Mouse (Mus musculus) olfactory bulb, adult 2 months (tissue): ENCODE measurements around the gene Fkbp15. TPM values are rescaled to one million over a fixed set of nuclear protein-coding genes. Genes with fewer than 3 reads are reported as not detected.

Experiments
- H3K27ac ChIP-seq: fragments of 200-500 bp; 2 replicates; pipeline ENCODE4 v1.5.1; 2012; ENCODE audit warnings: low read depth, low read length; ENCODE audit not compliant: insufficient read depth
- H3K4me1 ChIP-seq: fragments of 200-500 bp; 2 replicates; pipeline ENCODE4 v1.6.1; 2012; ENCODE audit warnings: low read length; ENCODE audit not compliant: control insufficient read depth, insufficient read depth
- H3K4me3 ChIP-seq: fragments of 200-500 bp; 2 replicates; pipeline ENCODE4 v1.5.1; 2012; ENCODE audit warnings: mild to moderate bottlenecking, low read depth, low read length, moderate library complexity; ENCODE audit not compliant: insufficient read depth
- CTCF ChIP-seq: fragments of 200-500 bp; IDR thresholded peaks from 2 replicates; pipeline ENCODE4 v1.5.1; 2012; ENCODE audit warnings: low read depth, mild to moderate bottlenecking, low read length, moderate library complexity; ENCODE audit not compliant: insufficient read depth
- POLR2A ChIP-seq: fragments of 200-500 bp; IDR thresholded peaks from 2 replicates; pipeline ENCODE4 v1.6.1; 2012; ENCODE audit warnings: mild to moderate bottlenecking, low read depth, low read length, moderate library complexity; ENCODE audit not compliant: insufficient read depth
- WGBS: fragments of 180-500 bp; shearing (Covaris S2); methylation state at CpG from one replicate; pipeline ENCODE4 v1.1.7; 2018; 5-methylcytosine and 5-hydroxymethylcytosine counted together
- polyA plus RNA-seq: library from polyadenylated mRNA; stranded (reverse); fragments of >200 nt; gene quantifications from 2 replicates; pipeline ENCODE4 v1.2.4, GENCODE M21; 2012; ENCODE audit warnings: low replicate concordance; ENCODE audit not compliant: missing spikeins, insufficient read depth, insufficient read length

Fkbp15 gene
- polyA plus RNA-seq, 1 experiment = not detected

DNA sequence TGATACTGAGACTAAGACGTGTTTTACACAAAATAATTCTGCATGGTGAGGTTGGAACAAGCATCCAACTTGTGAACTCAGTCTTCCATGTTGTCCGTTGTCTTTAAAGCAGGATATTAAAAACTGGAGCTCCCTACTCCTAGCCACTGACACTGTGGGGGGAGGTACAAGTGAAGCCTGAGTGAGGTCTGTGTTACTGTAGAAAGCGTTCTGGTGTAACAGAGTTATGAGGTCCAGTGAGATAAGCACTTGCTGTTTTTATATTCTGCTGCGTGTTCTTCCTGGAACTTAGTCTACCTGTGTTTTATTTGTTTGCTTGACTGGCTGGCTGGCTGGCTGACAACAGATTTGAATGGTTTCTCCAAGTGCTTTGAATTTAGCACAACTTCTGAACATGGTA is 14.0 kb upstream of the Fkbp15 start:
- TF ChIP-seq CTCF (no peak), POLR2A (no peak)

GRCm38 (mm10) chr4:62373668-62374067 is 13.3 kb upstream of the Fkbp15 start:
- 87% methylated on average over 7 of the region's 7 CpGs for WGBS
- H3K4me3 ChIP-seq = no peak overlapping the region
- TF ChIP-seq CTCF (no peak), POLR2A (no peak)
- H3K4me1 ChIP-seq = no peaks in the 10 kb centered on the region
- H3K27ac ChIP-seq = no peak overlapping the region

More for the DNA sequence above, 14.0 kb upstream of the Fkbp15 start:
- 56% methylated on average over 4 of the region's 4 CpGs for WGBS
- Histone ChIP-seq H3K4me1 (no peaks in the 10 kb centered on the region), H3K27ac (no peak overlapping the region), H3K4me3 (no peak overlapping the region)

DNA sequence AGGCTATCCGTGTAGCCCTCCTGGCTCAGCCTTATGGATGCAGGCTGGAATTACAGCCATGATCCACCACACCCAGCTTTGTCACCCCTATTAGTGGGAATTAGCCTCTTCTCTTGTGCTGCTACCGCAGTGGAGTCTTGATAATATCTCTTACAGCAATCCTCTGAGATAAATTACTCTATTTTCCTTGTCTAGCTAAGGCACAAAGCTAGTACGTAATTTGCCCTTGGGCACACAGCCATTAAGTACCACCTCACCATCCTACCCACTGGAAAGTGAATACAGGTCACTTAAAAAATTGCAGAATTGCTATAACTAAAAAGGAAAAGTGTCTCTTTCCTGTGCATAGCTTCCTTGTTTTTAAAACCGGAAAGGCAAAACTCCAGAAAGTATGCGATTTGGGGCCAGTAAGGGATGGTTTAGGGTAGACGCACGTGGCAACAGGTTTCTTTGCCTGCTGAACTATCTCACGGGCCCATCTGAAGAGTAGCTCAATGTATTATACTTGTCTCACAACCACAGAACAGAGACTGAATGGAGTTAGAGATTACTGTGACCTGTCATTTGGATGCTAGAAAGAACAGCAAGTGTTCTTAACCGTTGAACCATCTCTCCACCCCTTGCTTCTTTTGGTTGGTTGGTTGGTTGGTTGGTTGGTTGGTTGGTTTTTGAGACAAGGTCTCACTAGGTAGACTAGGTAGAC is 12.6 kb upstream of the Fkbp15 start:
- Histone ChIP-seq H3K4me3 (no peak overlapping the region), H3K27ac (no peak overlapping the region), H3K4me1 (no peaks in the 10 kb centered on the region)
- TF ChIP-seq CTCF = no peak
- TF ChIP-seq POLR2A = no peak
- WGBS = 75% methylated on average over 9 of the region's 9 CpGs

DNA sequence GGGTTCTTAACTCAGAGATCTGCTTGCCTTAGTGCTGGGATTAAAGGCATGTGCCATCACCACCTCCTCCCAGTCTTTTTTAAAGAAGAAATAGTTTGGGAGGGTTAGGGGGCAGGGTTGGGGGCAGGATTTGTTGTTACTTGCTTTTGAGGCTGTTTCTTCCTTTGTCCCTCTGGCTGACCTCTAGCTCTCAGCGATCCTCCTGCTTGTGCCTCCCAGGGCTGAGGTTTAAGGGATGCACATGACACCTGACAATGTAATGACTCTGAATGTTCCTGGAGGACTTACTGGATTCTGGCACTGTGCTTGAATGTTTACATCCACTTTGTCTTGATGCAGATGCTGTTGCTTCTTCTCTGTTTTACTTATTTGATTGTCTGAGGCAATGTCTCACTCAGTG is 12.1 kb upstream of the Fkbp15 start:
- no peak overlapping the region for H3K27ac ChIP-seq
- no peak overlapping the region for H3K4me3 ChIP-seq
- WGBS = 14% methylated on average over 1 of the region's 1 CpGs
- TF ChIP-seq CTCF = no peak
- TF ChIP-seq POLR2A = no peak
- no peaks in the 10 kb centered on the region for H3K4me1 ChIP-seq

GRCm38 (mm10) chr4:62369091-62369490 is 8.7 kb upstream of the Fkbp15 start:
- no peak for TF ChIP-seq CTCF
- Histone ChIP-seq H3K4me1 (0 out of 2 replicates have a peak, but pooled peaks cover 2% of the 10 kb centered on the region), H3K27ac (no peak overlapping the region), H3K4me3 (no peak overlapping the region)
- WGBS = 80% methylated on average over 3 of the region's 3 CpGs

DNA sequence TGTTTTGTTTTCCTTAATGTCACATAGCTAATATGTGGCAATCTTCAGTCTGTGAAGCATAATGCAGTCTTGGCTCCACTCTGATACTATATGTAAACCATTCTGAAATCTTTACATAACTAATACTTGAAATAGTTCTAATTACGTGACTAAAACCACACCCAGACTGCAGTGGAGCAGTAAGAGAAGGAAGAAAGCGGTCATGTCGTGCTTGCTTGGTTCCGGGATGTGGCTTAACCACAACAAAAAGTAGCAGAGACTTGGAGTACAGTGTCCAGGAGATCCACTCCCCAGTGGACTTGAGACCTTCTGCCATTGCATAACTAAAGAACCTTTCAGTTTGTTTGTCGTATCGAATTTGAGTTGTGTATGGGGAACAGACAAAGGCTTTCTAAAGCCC is 7.2 kb upstream of the Fkbp15 start:
- no peak for TF ChIP-seq CTCF
- no peak for TF ChIP-seq POLR2A
- Histone ChIP-seq H3K4me1 (0 out of 2 replicates have a peak, but pooled peaks cover 2% of the 10 kb centered on the region), H3K27ac (no peak overlapping the region), H3K4me3 (no peak overlapping the region)
- 86% methylated on average over 6 of the region's 6 CpGs for WGBS

- Histone ChIP-seq H3K4me1 (0 out of 2 replicates have a peak, but pooled peaks cover 2% of the 10 kb centered on the region), H3K4me3 (no peak overlapping the region), H3K27ac (no peak overlapping the region)
- TF ChIP-seq POLR2A (no peak), CTCF (no peak)
- 67% methylated on average over 4 of the region's 4 CpGs for WGBS
These were observed 5.9 kb upstream of the Fkbp15 start for GRCm38 (mm10) chr4:62366291-62366690.

DNA sequence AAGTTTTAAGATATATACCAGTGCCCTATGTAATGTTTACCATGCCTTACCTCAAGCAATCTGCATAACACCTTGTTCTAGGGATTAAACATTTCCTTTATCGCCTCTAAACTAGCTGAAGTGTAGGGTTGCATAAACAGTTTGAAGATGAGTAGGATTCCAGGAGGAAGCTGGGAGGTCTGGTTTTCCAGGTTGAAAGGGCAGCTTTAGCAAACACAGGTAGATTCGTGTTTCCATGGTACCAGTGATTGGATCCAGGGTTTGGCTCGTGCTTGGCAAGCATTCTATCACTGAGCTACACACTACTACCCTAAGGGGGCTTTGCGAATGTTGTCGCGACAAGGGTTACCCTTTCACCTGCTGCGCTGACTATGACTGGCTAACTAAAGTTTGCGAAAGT is 4.0 kb upstream of the Fkbp15 start:
- Histone ChIP-seq H3K27ac (no peak overlapping the region), H3K4me1 (0 out of 2 replicates have a peak, but pooled peaks cover 2% of the 10 kb centered on the region), H3K4me3 (no peak overlapping the region)
- 92% methylated on average over 8 of the region's 8 CpGs for WGBS
- no peak for TF ChIP-seq CTCF

GRCm38 (mm10) chr4:62362437-62362836 is 2.1 kb upstream of the Fkbp15 start:
- H3K4me3 ChIP-seq = no peak overlapping the region
- 88% methylated on average over 2 of the region's 2 CpGs for WGBS
- no peak overlapping the region for H3K27ac ChIP-seq
- 0 out of 2 replicates have a peak, but pooled peaks cover 2% of the 10 kb centered on the region for H3K4me1 ChIP-seq
- TF ChIP-seq CTCF (no peak), POLR2A (no peak)

DNA sequence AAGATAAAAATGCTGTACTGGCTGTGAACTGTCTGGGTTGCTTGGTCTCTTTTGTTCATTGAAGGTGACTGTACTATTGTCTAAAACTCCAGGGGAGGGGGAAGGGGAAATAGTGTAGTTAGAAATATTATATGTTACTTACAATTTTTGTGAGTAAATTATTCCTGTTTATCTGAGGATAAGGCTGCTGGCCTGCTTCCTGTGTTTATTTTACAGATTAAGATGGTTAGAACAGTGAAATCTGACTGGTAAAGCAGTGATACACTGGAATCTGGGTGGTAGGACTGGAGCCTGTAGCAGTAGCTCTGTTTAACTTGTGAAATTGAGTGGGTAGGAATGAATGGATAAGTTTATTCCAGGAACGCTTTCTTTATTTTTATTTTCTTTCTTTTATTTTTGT is 1.6 kb upstream of the Fkbp15 start:
- 56% methylated on average over 1 of the region's 1 CpGs for WGBS
- Histone ChIP-seq H3K4me3 (no peak overlapping the region), H3K27ac (no peak overlapping the region), H3K4me1 (0 out of 2 replicates have a peak, but pooled peaks cover 2% of the 10 kb centered on the region)
- TF ChIP-seq CTCF (no peak), POLR2A (no peak)
